Mouse (Mus musculus): Measurements from ENCODE around the gene Lrrc8b.

GRCm38 (mm10) chr5:105494918-105495901 lies 79.6 kb downstream of the Lrrc8b start:
- TF ChIP-seq CTCF (IDR thresholded peaks at IDR 0.05) = peak; percentile 71
- TF ChIP-seq EP300 (IDR thresholded peaks at IDR 0.05) = no peak
